Mouse (Mus musculus) lung, postnatal 14 days (tissue): ENCODE data around the gene Pcdh15.

Experiments
- DNase-seq: peaks from one replicate; pipeline ENCODE4 v3.0.0; 2021

The Pcdh15 gene

GRCm38 (mm10) chr10:74339247-74340160 lies 1240.4 kb downstream of the Pcdh15 start:
- DNase-seq, result no peak

GRCm38 (mm10) chr10:74359526-74359925 lies 1260.4 kb downstream of the Pcdh15 start:
- no peak for DNase-seq

GRCm38 (mm10) chr10:74378697-74379096 lies 1279.6 kb downstream of the Pcdh15 start:
- no peak for DNase-seq

- DNase-seq, result no peak
These were observed 1280.4 kb downstream of the Pcdh15 start for GRCm38 (mm10) chr10:74379276-74380134.

DNA sequence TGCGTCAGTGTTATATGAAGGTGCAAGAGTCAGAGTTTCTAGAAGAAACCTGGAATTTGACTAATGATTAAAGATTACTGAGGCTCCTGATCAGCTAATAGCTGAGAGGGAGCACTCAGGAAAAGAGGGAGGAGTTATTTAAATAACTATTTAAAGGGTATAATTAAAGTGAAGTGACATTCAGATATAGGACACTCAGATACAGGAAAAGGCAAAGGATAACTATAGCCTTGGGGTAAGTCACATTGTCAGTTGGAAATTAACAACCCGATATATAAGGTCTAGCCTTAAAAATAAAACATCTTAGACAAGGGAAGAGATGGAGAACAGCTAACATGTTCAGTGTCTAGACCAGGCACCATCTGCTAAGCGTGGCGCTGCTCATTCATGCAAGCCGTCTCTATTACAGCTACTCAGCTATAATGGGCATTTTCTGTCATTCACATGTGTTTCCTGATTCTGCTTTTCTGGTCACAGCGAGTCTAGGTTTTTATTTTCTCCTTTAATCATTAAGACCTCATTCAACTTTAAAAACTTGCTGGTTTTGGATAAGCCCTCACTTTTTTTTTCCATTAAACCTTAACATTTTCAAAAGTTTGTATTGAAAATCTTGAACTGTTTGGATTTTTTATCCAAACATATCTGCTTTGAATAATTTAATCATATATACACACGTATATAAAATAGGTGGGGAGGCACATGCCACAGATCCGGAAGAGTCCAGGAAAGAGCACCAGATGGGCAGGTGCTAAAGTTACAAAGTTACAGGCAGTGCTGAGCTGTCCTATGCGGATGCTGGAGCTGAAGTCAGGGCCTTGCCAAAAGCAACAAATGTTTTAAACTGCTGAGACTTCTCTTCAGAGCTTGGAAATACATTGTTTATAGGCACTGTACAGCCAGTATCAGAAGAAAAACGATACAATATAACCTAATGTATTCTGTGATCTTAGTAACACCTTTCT lies 1288.7 kb downstream of the Pcdh15 start:
- DNase-seq, result no peak

DNA sequence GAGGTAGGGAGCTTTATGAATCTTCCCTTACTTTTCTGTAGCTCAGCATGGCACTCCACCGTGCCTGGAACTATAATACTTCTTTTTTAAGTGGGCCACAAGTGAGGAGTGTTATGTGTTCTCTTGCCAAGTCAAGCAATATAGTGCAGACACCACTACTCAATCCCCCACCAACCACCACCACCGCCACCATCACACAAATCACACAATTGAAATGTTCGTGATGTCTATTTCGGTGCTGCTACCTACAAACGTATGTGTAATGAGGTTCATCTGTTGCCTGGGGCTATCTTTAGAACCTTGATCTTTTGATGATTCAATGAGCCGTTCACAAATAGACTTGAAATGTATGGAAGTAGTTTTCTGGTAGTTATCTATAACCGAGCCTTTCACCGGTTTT lies 1304.0 kb downstream of the Pcdh15 start:
- DNase-seq, result no peak

DNA sequence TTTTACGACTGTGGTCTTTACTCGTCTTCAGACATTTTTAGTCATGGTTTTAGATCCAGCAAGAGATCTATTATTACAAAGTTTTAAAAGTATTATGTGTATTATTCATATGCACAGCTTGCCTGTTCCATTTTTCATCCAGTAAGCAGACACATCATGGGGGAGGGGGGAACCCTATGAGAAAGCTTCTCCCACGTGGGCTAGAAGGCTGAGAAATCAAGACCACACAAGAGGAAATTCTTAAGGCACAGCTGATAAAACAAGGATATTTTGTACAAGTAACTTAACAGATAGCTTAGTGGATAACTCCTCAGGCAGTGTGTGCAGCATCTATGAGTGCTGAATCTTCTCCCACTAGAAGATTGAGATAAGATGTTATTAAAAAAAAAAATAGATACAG lies 1314.9 kb downstream of the Pcdh15 start:
- DNase-seq, result no peak

DNA sequence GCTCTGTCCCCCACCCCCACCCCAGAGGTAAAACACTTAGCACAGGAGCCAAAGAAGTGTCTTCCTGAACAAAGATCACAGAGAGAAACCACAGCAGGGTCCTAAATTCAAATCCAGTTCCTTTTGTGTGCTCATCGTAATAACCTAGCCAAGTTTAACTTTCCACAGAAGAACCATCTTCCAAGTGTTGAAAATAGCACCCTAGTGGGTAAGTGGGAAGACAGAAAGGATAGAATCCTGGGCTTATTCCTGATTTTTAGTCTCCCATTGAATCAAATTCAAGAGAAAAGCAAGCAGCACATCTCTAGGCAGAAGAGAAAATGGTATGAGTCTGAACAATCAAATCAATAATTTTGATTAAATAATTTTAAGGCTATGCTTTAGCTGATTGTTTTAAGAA lies 1315.8 kb downstream of the Pcdh15 start:
- no peak for DNase-seq

DNA sequence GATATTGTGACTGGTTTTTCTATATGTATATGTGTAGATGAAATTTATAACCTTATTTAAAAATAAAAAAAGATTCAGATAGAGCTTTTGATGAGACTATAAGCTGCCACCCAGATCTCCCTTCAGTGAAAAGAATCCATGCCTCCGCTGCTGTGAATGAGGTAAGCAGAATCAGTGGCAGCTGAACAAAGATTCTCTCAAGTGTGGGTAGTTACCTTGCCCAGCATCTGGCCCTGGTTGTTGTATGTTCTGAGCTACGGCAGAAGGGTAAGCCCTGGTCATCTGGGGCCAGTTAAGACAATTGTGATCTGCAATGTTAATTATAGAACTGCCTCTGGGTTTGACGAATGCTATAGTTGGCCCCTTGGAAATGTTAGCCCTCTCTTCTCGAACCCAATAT lies 1316.2 kb downstream of the Pcdh15 start:
- no peak for DNase-seq

- DNase-seq, result no peak
These were observed 1316.8 kb downstream of the Pcdh15 start for GRCm38 (mm10) chr10:74415949-74416348.

- no peak for DNase-seq
These were observed 1350.9 kb downstream of the Pcdh15 start for GRCm38 (mm10) chr10:74450069-74450468.

- no peak for DNase-seq
These were observed 1364.8 kb downstream of the Pcdh15 start for GRCm38 (mm10) chr10:74463972-74464371.

DNA sequence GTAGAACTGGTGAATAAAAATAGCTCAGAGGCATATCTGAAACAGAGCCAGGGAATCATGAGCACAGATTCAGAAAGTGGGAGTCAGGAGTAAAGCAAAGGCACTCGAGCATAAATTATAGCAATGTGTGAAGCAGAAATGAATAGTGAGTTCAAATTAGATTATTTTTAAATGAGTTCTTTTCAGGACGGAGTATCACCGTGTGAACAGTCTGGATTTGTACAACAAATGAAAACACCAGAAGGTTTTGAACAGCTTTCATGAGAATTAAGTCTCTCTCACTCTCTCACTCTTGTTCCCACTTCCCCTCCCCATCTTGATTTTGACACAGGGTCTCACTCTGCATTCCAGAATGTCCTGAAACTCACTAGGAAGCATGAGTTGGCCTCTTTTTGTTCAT lies 1381.6 kb downstream of the Pcdh15 start:
- no peak for DNase-seq

DNA sequence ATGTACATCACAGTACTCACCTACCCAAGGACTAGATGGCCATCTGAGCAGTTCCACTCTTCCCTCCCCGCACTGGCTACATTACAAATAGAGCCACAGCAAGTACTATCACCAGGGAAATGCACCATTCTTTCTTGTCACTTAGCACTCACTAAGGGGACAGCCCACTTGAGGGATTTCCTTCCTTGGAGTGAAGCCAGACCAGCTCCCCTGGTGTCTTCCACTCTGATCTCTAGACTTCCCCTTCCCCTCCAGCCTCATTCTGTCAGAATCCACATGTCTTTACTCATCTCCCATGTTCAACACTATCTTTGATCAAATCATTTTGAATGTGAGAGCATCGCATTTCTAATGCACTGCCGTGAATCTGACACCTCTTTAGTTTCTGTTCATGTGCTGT lies 1413.2 kb downstream of the Pcdh15 start:
- no peak for DNase-seq

DNA sequence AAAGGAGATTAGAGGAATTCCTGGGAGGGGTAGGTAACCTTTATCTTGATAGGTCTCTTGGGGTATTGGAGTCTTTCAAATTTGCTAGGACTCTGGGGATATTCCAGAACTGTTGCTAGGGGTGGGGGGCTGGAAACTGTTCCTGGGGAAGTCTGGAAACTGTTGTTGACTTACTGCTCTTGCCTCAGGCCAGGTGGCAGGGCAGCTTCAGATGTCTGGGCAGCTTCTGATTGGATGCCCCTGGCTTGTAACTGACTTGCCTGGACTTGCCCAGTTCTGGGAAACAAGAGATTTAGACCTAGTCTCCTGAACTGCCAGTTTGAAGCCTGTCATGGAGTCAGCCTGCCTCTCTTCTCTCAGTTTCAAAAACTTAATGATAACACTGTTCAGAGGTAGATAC lies 1414.6 kb downstream of the Pcdh15 start:
- DNase-seq, result no peak

DNA sequence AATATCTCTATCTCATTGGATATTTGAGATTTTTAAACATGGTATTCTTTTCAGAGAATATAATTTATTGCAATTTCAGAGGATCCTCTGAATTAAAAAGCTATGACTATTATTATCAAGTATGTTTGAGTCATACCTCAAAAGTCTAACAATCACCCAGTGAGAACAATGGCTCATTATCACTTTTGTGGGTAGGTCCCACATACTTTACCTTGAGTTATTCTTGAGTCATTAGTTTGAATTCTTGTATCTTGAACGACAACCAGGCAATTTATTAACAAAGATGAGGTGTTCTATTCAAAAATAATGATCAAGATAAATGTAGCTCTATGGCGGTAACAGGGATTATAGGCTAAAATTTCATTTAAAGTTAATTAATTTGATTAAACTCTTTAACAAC lies 1439.2 kb downstream of the Pcdh15 start:
- no peak for DNase-seq

- no peak for DNase-seq
These were observed 1456.2 kb downstream of the Pcdh15 start for GRCm38 (mm10) chr10:74555326-74555725.

DNA sequence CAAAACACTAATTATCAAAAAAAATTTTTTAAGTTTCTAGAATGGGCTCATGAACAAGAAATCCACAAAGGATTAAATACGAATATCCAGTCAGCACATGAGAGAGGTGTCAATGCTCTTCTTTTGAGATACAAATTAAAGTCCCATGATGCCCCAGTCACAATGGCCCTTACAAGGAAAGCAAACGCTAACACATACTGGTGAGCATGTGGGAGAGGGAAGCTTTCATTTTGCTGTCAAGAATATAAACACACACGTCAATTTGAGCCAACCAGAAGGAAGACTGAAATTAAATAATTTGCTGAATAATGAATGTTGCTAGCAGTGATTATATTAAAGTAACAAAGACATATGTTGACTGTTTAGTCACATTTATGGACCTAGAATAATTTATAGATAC lies 1470.5 kb downstream of the Pcdh15 start:
- no peak for DNase-seq

GRCm38 (mm10) chr10:74579924-74580323 lies 1480.8 kb downstream of the Pcdh15 start:
- DNase-seq, result no peak

- DNase-seq, result no peak
These were observed 1492.7 kb downstream of the Pcdh15 start for GRCm38 (mm10) chr10:74591799-74592198.

DNA sequence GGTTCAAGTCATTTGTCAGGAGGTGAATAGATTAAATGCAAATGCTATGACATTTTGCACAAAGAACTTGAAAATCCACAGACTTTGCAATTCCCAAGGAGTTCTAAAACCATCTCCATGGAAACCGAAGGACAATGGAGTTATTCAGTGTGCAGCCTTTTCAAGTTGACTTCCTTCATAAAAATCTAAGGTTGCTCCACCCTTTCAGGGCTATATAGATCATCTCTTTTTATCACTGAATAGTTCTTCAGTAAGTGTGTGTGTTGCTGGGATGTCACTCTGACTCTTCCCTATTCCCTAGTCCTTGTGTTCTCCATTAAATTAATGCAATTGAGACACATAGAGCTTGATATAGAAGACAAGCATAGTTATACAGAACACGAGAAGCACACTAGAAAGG lies 1508.5 kb downstream of the Pcdh15 start:
- DNase-seq, result no peak

- no peak for DNase-seq
These were observed 1522.7 kb downstream of the Pcdh15 start for GRCm38 (mm10) chr10:74621837-74622236.

- DNase-seq, result no peak
These were observed 1526.6 kb downstream of the Pcdh15 start for GRCm38 (mm10) chr10:74625715-74626114.
